Mouse (Mus musculus) forebrain, embryonic 15.5 days (tissue): ENCODE measurements around the gene Zfp758. TPM values are rescaled to one million over a fixed set of nuclear protein-coding genes. Genes with fewer than 3 reads are reported as not detected.

ENCODE experiments used
- polyA plus RNA-seq: library from polyadenylated mRNA; unstranded; fragments of >200 nt; fragmentation: Nextera tagmentation; extraction: Ambion mirVana; gene quantifications from 2 replicates; pipeline ENCODE4 v1.2.1, GENCODE M21; 2015

The Zfp758 gene
- polyA plus RNA-seq, 1 experiment from 2014 or later, result 8.4 TPM

Other genes starting within 250 kb of the Zfp758 start
- 1.8 TPM in 2 replicates for gene Zfp947, start 195.3 kb upstream of the Zfp758 start, polyA plus RNA-seq
- 4.5 and 5.0 TPM in 2 replicates for gene Zfp994, start 135.8 kb upstream of the Zfp758 start, polyA plus RNA-seq
- gene CT030661.1, start 46.6 kb upstream of the Zfp758 start, polyA plus RNA-seq, result 13.2 and 14.1 TPM in 2 replicates
- gene Zfp944, start 53 bp upstream of the Zfp758 start, polyA plus RNA-seq, result 18.4 and 20.0 TPM in 2 replicates
- gene Zfp946, start 62.8 kb downstream of the Zfp758 start, polyA plus RNA-seq, result 35.9 and 38.1 TPM in 2 replicates
- not detected in 2 replicates for gene Vmn2r111, start 212.0 kb downstream of the Zfp758 start, polyA plus RNA-seq
- not detected in 2 replicates for gene Vmn2r112, start 239.5 kb downstream of the Zfp758 start, polyA plus RNA-seq